Mouse (Mus musculus) bone marrow macrophage, adult 2 months (primary cell): Measurements from ENCODE around the gene Pdf.

ENCODE experiments used
- CTCF ChIP-seq: IDR thresholded peaks from 2 replicates; pipeline ENCODE4 v1.5.1; 2012; ENCODE audit warnings: low read depth, mild to moderate bottlenecking, low read length, moderate library complexity
- POLR2A ChIP-seq: IDR thresholded peaks from 2 replicates; pipeline ENCODE4 v1.6.1; 2012; ENCODE audit warnings: mild to moderate bottlenecking, low read depth, low read length, borderline replicate concordance

DNA sequence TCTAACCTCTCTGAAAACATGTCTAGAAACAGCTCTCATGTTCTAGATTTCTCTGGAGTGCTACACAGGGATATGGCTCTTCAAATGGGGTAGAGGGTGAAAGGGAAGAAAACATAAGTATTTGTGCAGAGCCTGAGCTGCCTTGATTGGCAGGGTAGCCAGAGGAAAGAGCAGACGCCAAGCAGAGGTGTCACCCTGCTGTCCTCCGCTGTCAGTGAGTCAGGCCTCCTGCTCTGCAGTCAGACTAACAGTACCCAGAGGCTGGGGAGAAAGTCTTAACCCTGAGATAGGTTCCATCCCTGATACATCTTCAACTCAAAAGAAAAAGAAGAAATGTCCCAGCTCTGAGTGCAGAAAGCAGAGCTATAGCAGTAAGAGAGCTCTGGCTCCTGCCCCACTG lies 35.7 kb downstream of the Pdf start:
- TF ChIP-seq CTCF (no peak), POLR2A (no peak)
